Mouse (Mus musculus): ENCODE data around the gene Polr2l. TPM values are rescaled to one million over a fixed set of nuclear protein-coding genes. Genes with fewer than 3 reads are reported as not detected.
A peak's percentile ranks its signal among the peaks of the same experiment; 100 is the strongest.

Polr2l gene
- polyA plus RNA-seq, 1 experiment from 2014 or later: 74.3 TPM

GRCm38 (mm10) chr7:141478270-141478748 lies 3.4 kb upstream of the Polr2l start:
- no peaks in the 10 kb centered on the region for H3K9me3 ChIP-seq (ENCODE audit: low read depth, low read length)
- H3K27me3 ChIP-seq (ENCODE audit: insufficient read depth, low read length): peaks cover 10% of the 10 kb centered on the region; the same call in 1 of the 2 replicates
- no peaks in the 10 kb centered on the region for H3K36me3 ChIP-seq (ENCODE audit: insufficient read depth)
- 56% methylated on average over 5 of the region's 5 CpGs for WGBS
- H3K4me3 ChIP-seq (ENCODE audit: low read depth, low read length): no peak overlapping the region; the same call in 1 of the 2 replicates
- no peak for TF ChIP-seq CTCF (IDR thresholded peaks at IDR 0.05; ENCODE audit: low read depth)
- peak overlapping the region; percentile 86 for H3K4me2 ChIP-seq
- H3K4me1 ChIP-seq (ENCODE audit: insufficient read depth): peaks cover 36% of the 10 kb centered on the region
- H3K27ac ChIP-seq (ENCODE audit: low read depth): peak overlapping the region; percentile 98; the same call in 1 of the 2 replicates
- ATAC-seq (ENCODE audit: insufficient read depth) (no peak), DNase-seq (no peak)
- H3K9ac ChIP-seq: peak overlapping the region; percentile 46

- Histone ChIP-seq H3K4me2 (peak overlapping the region; percentile 86), H3K9me3 (ENCODE audit: low read depth, low read length) (no peaks in the 10 kb centered on the region), H3K36me3 (ENCODE audit: insufficient read depth) (peaks cover 2% of the 10 kb centered on the region), H3K9ac (peak overlapping the region; percentile 75), H3K4me1 (ENCODE audit: insufficient read depth) (peaks cover 36% of the 10 kb centered on the region), H3K27me3 (ENCODE audit: insufficient read depth, low read length) (peaks cover 9% of the 10 kb centered on the region; the same call in 1 of the 2 replicates), H3K27ac (ENCODE audit: low read depth) (peak overlapping the region; percentile 98), H3K4me3 (ENCODE audit: low read depth, low read length) (peak overlapping the region; percentile 81; the same call in 1 of the 2 replicates)
- 25% methylated on average over 4 of the region's 4 CpGs for WGBS
- DNase-seq: no peak
- no peak for TF ChIP-seq CTCF (IDR thresholded peaks at IDR 0.05; ENCODE audit: low read depth)
- ATAC-seq (ENCODE audit: insufficient read depth): no peak
These were observed 2.8 kb upstream of the Polr2l start for GRCm38 (mm10) chr7:141477578-141478269.

- H3K9me3 ChIP-seq (ENCODE audit: low read depth, low read length): no peaks in the 10 kb centered on the region
- H3K9ac ChIP-seq: peak overlapping the region; percentile 75
- DNase-seq (no peak), ATAC-seq (ENCODE audit: insufficient read depth) (peak; percentile 4; the same call in 1 of the 2 replicates)
- H3K4me3 ChIP-seq (ENCODE audit: low read depth, low read length): peak overlapping the region; percentile 81
- peak overlapping the region; percentile 86 for H3K4me2 ChIP-seq
- H3K36me3 ChIP-seq (ENCODE audit: insufficient read depth): peaks cover 9% of the 10 kb centered on the region
- H3K27me3 ChIP-seq (ENCODE audit: insufficient read depth, low read length): 0 out of 2 replicates have a peak, but pooled peaks cover 2% of the 10 kb centered on the region
- peaks cover 36% of the 10 kb centered on the region for H3K4me1 ChIP-seq (ENCODE audit: insufficient read depth)
- WGBS: 3% methylated on average over 7 of the region's 7 CpGs
- TF ChIP-seq CTCF (IDR thresholded peaks at IDR 0.05; ENCODE audit: low read depth): no peak
- peak overlapping the region; percentile 98 for H3K27ac ChIP-seq (ENCODE audit: low read depth)
These were observed 2.0 kb upstream of the Polr2l start for GRCm38 (mm10) chr7:141476981-141477370.

GRCm38 (mm10) chr7:141476226-141476980 lies 1.5 kb upstream of the Polr2l start:
- WGBS: 0% methylated on average over 14 of the region's 17 CpGs
- TF ChIP-seq CTCF (IDR thresholded peaks at IDR 0.05; ENCODE audit: low read depth): peak; percentile 67
- peak overlapping the region; percentile 75 for H3K9ac ChIP-seq
- DNase-seq: peak; percentile 90
- H3K4me1 ChIP-seq (ENCODE audit: insufficient read depth): peaks cover 31% of the 10 kb centered on the region
- peak overlapping the region; percentile 98 for H3K27ac ChIP-seq (ENCODE audit: low read depth)
- H3K36me3 ChIP-seq (ENCODE audit: insufficient read depth): peaks cover 14% of the 10 kb centered on the region
- no peaks in the 10 kb centered on the region for H3K9me3 ChIP-seq (ENCODE audit: low read depth, low read length)
- peak; percentile 85 for ATAC-seq (ENCODE audit: insufficient read depth)
- no peaks in the 10 kb centered on the region for H3K27me3 ChIP-seq (ENCODE audit: insufficient read depth, low read length)
- H3K4me3 ChIP-seq (ENCODE audit: low read depth, low read length): peak overlapping the region; percentile 81
- H3K4me2 ChIP-seq: peak overlapping the region; percentile 86

- Histone ChIP-seq H3K9me3 (ENCODE audit: low read depth, low read length) (no peaks in the 10 kb centered on the region), H3K27ac (ENCODE audit: low read depth) (peak overlapping the region; percentile 98), H3K4me2 (peak overlapping the region; percentile 86), H3K27me3 (ENCODE audit: insufficient read depth, low read length) (no peaks in the 10 kb centered on the region), H3K4me1 (ENCODE audit: insufficient read depth) (peaks cover 25% of the 10 kb centered on the region), H3K36me3 (ENCODE audit: insufficient read depth) (peaks cover 20% of the 10 kb centered on the region), H3K4me3 (ENCODE audit: low read depth, low read length) (peak overlapping the region; percentile 81), H3K9ac (peak overlapping the region; percentile 75)
- TF ChIP-seq CTCF (IDR thresholded peaks at IDR 0.05; ENCODE audit: low read depth): no peak
- WGBS: 0% methylated on average over 12 of the region's 12 CpGs
- ATAC-seq (ENCODE audit: insufficient read depth) (no peak), DNase-seq (peak; percentile 47)
These were observed 850 bp upstream of the Polr2l start for GRCm38 (mm10) chr7:141475805-141476158.

GRCm38 (mm10) chr7:141474160-141474559 lies 772 bp downstream of the Polr2l start:
- no peaks in the 10 kb centered on the region for H3K9me3 ChIP-seq (ENCODE audit: low read depth, low read length)
- H3K4me2 ChIP-seq: peak overlapping the region; percentile 86
- no peak for DNase-seq
- H3K36me3 ChIP-seq (ENCODE audit: insufficient read depth): peaks cover 36% of the 10 kb centered on the region
- peaks cover 30% of the 10 kb centered on the region for H3K4me1 ChIP-seq (ENCODE audit: insufficient read depth)
- H3K27ac ChIP-seq (ENCODE audit: low read depth): no peak overlapping the region
- TF ChIP-seq CTCF (IDR thresholded peaks at IDR 0.05; ENCODE audit: low read depth): no peak
- WGBS: 7% methylated on average over 5 of the region's 5 CpGs
- peak overlapping the region; percentile 81 for H3K4me3 ChIP-seq (ENCODE audit: low read depth, low read length)
- H3K9ac ChIP-seq: peak overlapping the region; percentile 75
- no peaks in the 10 kb centered on the region for H3K27me3 ChIP-seq (ENCODE audit: insufficient read depth, low read length)
- no peak for ATAC-seq (ENCODE audit: insufficient read depth)

- H3K4me2 ChIP-seq: no peak overlapping the region
- H3K27ac ChIP-seq (ENCODE audit: low read depth): no peak overlapping the region
- DNase-seq: no peak
These were observed 2.2 kb downstream of the Polr2l start for GRCm38 (mm10) chr7:141472763-141473162.

More at GRCm38 (mm10) chr7:141472763-141473162, 2.2 kb downstream of the Polr2l start:
- H3K36me3 ChIP-seq (ENCODE audit: insufficient read depth): peaks cover 39% of the 10 kb centered on the region
- TF ChIP-seq CTCF (IDR thresholded peaks at IDR 0.05; ENCODE audit: low read depth): no peak
- WGBS: 74% methylated on average over 6 of the region's 6 CpGs
- no peak overlapping the region for H3K9ac ChIP-seq
- no peaks in the 10 kb centered on the region for H3K27me3 ChIP-seq (ENCODE audit: insufficient read depth, low read length)
- no peaks in the 10 kb centered on the region for H3K9me3 ChIP-seq (ENCODE audit: low read depth, low read length)
- no peak overlapping the region for H3K4me3 ChIP-seq (ENCODE audit: low read depth, low read length)
- H3K4me1 ChIP-seq (ENCODE audit: insufficient read depth): peaks cover 34% of the 10 kb centered on the region
- ATAC-seq (ENCODE audit: insufficient read depth): no peak
